ENCODE assay signal across 8 mouse cellular contexts in genomic region chr7:6918267-6918666, GRCm38 (mm10).
DNase-seq lines count a peak whose midpoint lies in the region; ATAC-seq lines count a peak whose summit lies in the region.

No protein-coding gene starts in this region.

- no peak overlapping the region for H3K4me3 ChIP-seq in hindbrain, embryonic 14.5 days (replicated peaks; ENCODE audit: low read length)

- WGBS in hindbrain, embryonic 14.5 days: 13% methylated on average over 10 of the region's 10 CpGs

- no peaks in the 10 kb centered on the region for H3K27me3 ChIP-seq in hindbrain, embryonic 14.5 days (ENCODE audit: control insufficient read depth, insufficient read depth, low read length)

- no peak overlapping the region for H3K4me2 ChIP-seq in hindbrain, embryonic 14.5 days (replicated peaks)

- no peaks in the 10 kb centered on the region for H3K9me3 ChIP-seq in hindbrain, embryonic 14.5 days (ENCODE audit: control insufficient read depth, low read length)

- H3K9ac ChIP-seq in hindbrain, embryonic 14.5 days: no peak overlapping the region

- DNase-seq in WW6 (ENCODE audit: low read depth, low spot score): peak; percentile 57
- DNase-seq in cerebellum, postnatal 25 days: peak; percentile 91 to 94
- DNase-seq in frontal cortex, postnatal 36 days (ENCODE audit: low spot score in 2 of 2): peak; percentile 88 to 93
- peak; percentile 96 for DNase-seq in hindbrain, embryonic 14.5 days (ENCODE audit: low spot score)
- DNase-seq in layer of hippocampus, postnatal 14 days (ENCODE audit: low spot score in 2 of 2): peak; percentile 87 to 93
- peak; percentile 89 for DNase-seq in lung, postnatal 10 days
- peak; percentile 86 for DNase-seq in right cerebral cortex, adult 18-20 months
- DNase-seq in yolk sac, embryonic 10.5 days (ENCODE audit: low spot score): peak; percentile 84

- H3K4me1 ChIP-seq in hindbrain, embryonic 14.5 days (replicated peaks; ENCODE audit: control insufficient read depth, insufficient read depth, low read length): peaks cover 17% of the 10 kb centered on the region

- peak; percentile 73 for ATAC-seq in hindbrain, embryonic 14.5 days (ENCODE audit: low FRiP score)

- H3K27ac ChIP-seq in hindbrain, embryonic 14.5 days: 0 out of 2 replicates have a peak overlapping the region, but pooled peaks have one; percentile 45

- no peaks in the 10 kb centered on the region for H3K36me3 ChIP-seq in hindbrain, embryonic 14.5 days (replicated peaks; ENCODE audit: control insufficient read depth, insufficient read depth)
